In the genomic region with DNA sequence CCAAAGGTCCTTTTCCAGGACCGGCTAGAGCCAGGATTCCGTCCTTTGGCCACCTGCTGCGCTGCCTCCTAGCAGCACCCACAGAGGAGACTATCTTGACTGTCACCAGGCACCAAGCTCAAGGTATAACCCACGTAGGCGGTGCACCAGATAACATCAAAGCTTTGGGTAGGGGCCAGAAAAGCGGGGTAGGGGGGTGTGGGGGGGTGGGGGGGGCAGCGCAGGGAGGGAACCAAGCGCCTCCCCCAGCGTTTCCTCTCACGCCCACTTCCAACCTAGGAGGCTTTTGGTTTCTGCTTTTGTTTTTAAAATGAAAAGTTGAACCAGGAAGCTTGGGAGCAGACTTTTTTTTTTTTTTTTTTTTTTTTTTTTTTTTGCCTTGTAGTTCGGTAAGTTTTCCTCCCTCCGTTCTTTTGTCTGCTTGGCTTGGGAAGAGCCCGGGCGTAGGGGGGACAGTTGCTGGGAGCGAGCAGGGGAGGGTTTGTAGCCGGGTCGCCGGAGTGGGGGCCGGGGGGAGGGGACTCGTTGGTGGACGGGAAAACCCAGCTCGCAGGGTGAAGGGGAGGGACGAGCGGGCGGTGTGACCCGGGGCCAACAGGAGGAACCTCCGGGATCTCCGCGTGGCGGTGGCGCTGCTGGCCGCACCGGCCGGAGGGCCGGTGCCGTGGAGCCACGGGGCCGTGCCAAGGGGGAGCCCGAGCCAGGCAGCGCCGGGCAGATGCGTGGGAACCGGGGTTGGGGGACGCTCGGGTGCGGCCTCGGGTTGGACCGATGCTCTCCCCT, we compare ENCODE assay signal across 7 mouse cellular contexts. TPM values are rescaled to one million over a fixed set of nuclear protein-coding genes. Genes with fewer than 3 reads are reported as not detected.
DNase-seq lines count a peak whose midpoint lies in the region; ATAC-seq and TF ChIP-seq lines count a peak whose summit lies in the region.

No protein-coding gene starts in this region.

- H3K9ac ChIP-seq in intestine, postnatal 0 days (ENCODE audit: low read depth, low read length), result peak overlapping the region; percentile 74
- H3K9ac ChIP-seq in limb, embryonic 15.5 days, result peak overlapping the region; percentile 66
- peak overlapping the region; percentile 84 for H3K9ac ChIP-seq in midbrain, embryonic 16.5 days (ENCODE audit: low read depth, low read length)

- ATAC-seq in intestine, postnatal 0 days, result peak; percentile 25; the same call in 1 of the 2 replicates
- ATAC-seq in limb, embryonic 15.5 days (ENCODE audit: insufficient number of reproducible peaks, low FRiP score, low TSS enrichment, low read depth), result no peak
- ATAC-seq in midbrain, embryonic 16.5 days, result no peak

- peak overlapping the region; percentile 98 for H3K4me3 ChIP-seq in intestine, postnatal 0 days (ENCODE audit: low read depth, low read length)
- peak overlapping the region; percentile 94 for H3K4me3 ChIP-seq in limb, embryonic 15.5 days
- H3K4me3 ChIP-seq in midbrain, embryonic 16.5 days (ENCODE audit: low read depth, low read length), result peak overlapping the region; percentile 58

- H3K36me3 ChIP-seq in intestine, postnatal 0 days (ENCODE audit: control insufficient read depth, insufficient read depth), result no peaks in the 10 kb centered on the region
- no peaks in the 10 kb centered on the region for H3K36me3 ChIP-seq in limb, embryonic 15.5 days
- no peaks in the 10 kb centered on the region for H3K36me3 ChIP-seq in midbrain, embryonic 16.5 days (ENCODE audit: control insufficient read depth, insufficient read depth, low read length)

- WGBS in intestine, postnatal 0 days, result under 1% methylated on average over 48 of the region's 48 CpGs
- under 1% methylated on average over 48 of the region's 48 CpGs for whole genome bisulfite sequencing in limb, embryonic 15.5 days
- WGBS in midbrain, embryonic 16.5 days, result under 1% methylated on average over 44 of the region's 48 CpGs

- H3K9me3 ChIP-seq in intestine, postnatal 0 days (ENCODE audit: control insufficient read depth), result no peaks in the 10 kb centered on the region
- H3K9me3 ChIP-seq in limb, embryonic 15.5 days, result no peaks in the 10 kb centered on the region
- no peaks in the 10 kb centered on the region for H3K9me3 ChIP-seq in midbrain, embryonic 16.5 days (replicated peaks; ENCODE audit: control insufficient read depth, low read length, poor library complexity, severe bottlenecking)

- H3K27ac ChIP-seq in intestine, postnatal 0 days (ENCODE audit: low read depth, low read length), result peak overlapping the region; percentile 98
- H3K27ac ChIP-seq in limb, embryonic 15.5 days, result peak overlapping the region; percentile 92
- peak overlapping the region; percentile 72 for H3K27ac ChIP-seq in midbrain, embryonic 16.5 days (ENCODE audit: low read length)

- 0 out of 2 replicates have a peak, but pooled peaks cover 4% of the 10 kb centered on the region for H3K4me1 ChIP-seq in intestine, postnatal 0 days (replicated peaks; ENCODE audit: control insufficient read depth, insufficient read depth, low read length)
- H3K4me1 ChIP-seq in limb, embryonic 15.5 days, result peaks cover 18% of the 10 kb centered on the region
- H3K4me1 ChIP-seq in midbrain, embryonic 16.5 days (ENCODE audit: control insufficient read depth, insufficient read depth, low read length), result peaks cover 20% of the 10 kb centered on the region

- peak overlapping the region; percentile 84 for H3K4me2 ChIP-seq in intestine, postnatal 0 days (replicated peaks; ENCODE audit: low read depth)
- H3K4me2 ChIP-seq in limb, embryonic 15.5 days, result peak overlapping the region; percentile 75
- H3K4me2 ChIP-seq in midbrain, embryonic 16.5 days (ENCODE audit: low read length), result peak overlapping the region; percentile 84

- TF ChIP-seq CTCF in intestine, postnatal 0 days (IDR thresholded peaks at IDR 0.05; ENCODE audit: low read depth), result peak; percentile 35

- DNase-seq in adrenal gland, adult 2 months, result peak; percentile 93
- peak; percentile 82 for DNase-seq in embryo, embryonic 11 days
- peak; percentile 68 to 78 for DNase-seq in gastrocnemius, postnatal 4 days (ENCODE audit: low spot score in 2 of 2)
- DNase-seq in spleen, postnatal 10 days (ENCODE audit: low spot score in 2 of 2), result peak; percentile 53 to 64

- H3K27me3 ChIP-seq in intestine, postnatal 0 days (replicated peaks; ENCODE audit: control insufficient read depth, insufficient read depth, low read length), result no peaks in the 10 kb centered on the region
- no peaks in the 10 kb centered on the region for H3K27me3 ChIP-seq in limb, embryonic 15.5 days
- no peaks in the 10 kb centered on the region for H3K27me3 ChIP-seq in midbrain, embryonic 16.5 days (ENCODE audit: control insufficient read depth, insufficient read depth, low read depth, low read length)

RNA-seq across cellular contexts. Expression of a gene that starts 2.6 kb away (rescaled TPM):
- total RNA-seq in adrenal gland, adult 2 months (2021), result 10 to 100 TPM; 25.7 to 34.4 TPM
- 17.8 and 21.8 TPM in 2 replicates for polyA plus RNA-seq in adrenal gland, adult 2 months (2012; rRNA removed)
- total RNA-seq in gastrocnemius, postnatal 4 days (2021), result 10 to 100 TPM; 23.3 to 24.8 TPM
- 5.9 and 6.9 TPM in 2 replicates for polyA plus RNA-seq in intestine, postnatal 0 days (2015; fragmentation: Nextera tagmentation; extraction: Ambion mirVana)
- 10.5 and 13.1 TPM in 2 replicates for polyA plus RNA-seq in limb, embryonic 15.5 days (2015; fragmentation: Nextera tagmentation; extraction: Ambion mirVana)
- 16.0 and 18.3 TPM in 2 replicates for polyA plus RNA-seq in midbrain, embryonic 16.5 days (2015; fragmentation: Nextera tagmentation; extraction: Ambion mirVana)
